Mouse (Mus musculus) liver, adult 2 months (tissue): ENCODE measurements around the gene Il13. TPM values are rescaled to one million over a fixed set of nuclear protein-coding genes. Genes with fewer than 3 reads are reported as not detected.
A peak's percentile ranks its signal among the peaks of the same experiment; 100 is the strongest.

Source experiments
- DNase-seq: peaks from one replicate; pipeline ENCODE4 v3.0.0-alpha.2; 2011; ENCODE audit warnings: low read depth, low spot score; ENCODE audit errors: extremely low read depth
- H3K27ac ChIP-seq: fragments of 200-500 bp; replicated peaks from 2 replicates; pipeline ENCODE4 v1.5.1; 2012; ENCODE audit warnings: low read depth, mild to moderate bottlenecking, control low read depth, inconsistent platforms, low read length; ENCODE audit not compliant: insufficient read depth
- H3K27me3 ChIP-seq: fragments of 200-500 bp; 2 replicates; pipeline ENCODE4 v1.6.1; 2012; ENCODE audit warnings: mild to moderate bottlenecking, moderate library complexity, low read length, inconsistent platforms; ENCODE audit not compliant: control insufficient read depth, insufficient read depth
- H3K36me3 ChIP-seq: fragments of 200-500 bp; 2 replicates; pipeline ENCODE4 v1.6.1; 2012; ENCODE audit warnings: low read length, inconsistent platforms; ENCODE audit not compliant: control insufficient read depth, insufficient read depth
- H3K4me1 ChIP-seq: fragments of 200-500 bp; 2 replicates; pipeline ENCODE4 v1.6.1; 2011; ENCODE audit warnings: low read length; ENCODE audit not compliant: control insufficient read depth, insufficient read depth
- H3K4me3 ChIP-seq: fragments of 200-500 bp; 2 replicates; pipeline ENCODE4 v1.5.1; 2011; ENCODE audit warnings: low read depth, mild to moderate bottlenecking, control low read depth, low read length, moderate library complexity; ENCODE audit not compliant: insufficient read depth
- H3K79me2 ChIP-seq: fragments of 200-500 bp; 2 replicates; pipeline ENCODE4 v1.6.1; 2012; ENCODE audit warnings: inconsistent platforms, mild to moderate bottlenecking, low read length, moderate library complexity; ENCODE audit not compliant: control insufficient read depth, insufficient read depth
- H3K9ac ChIP-seq: fragments of 200-500 bp; 2 replicates; pipeline ENCODE4 v1.6.1; 2012; ENCODE audit warnings: low read depth, mild to moderate bottlenecking, control low read depth, inconsistent platforms, low read length
- CTCF ChIP-seq: fragments of 200-500 bp; IDR thresholded peaks from 2 replicates; pipeline ENCODE4 v1.5.1; 2011; ENCODE audit warnings: low read depth, low read length, control low read depth
- POLR2A ChIP-seq: fragments of 200-500 bp; IDR thresholded peaks from 2 replicates; pipeline ENCODE4 v1.6.1; 2011; ENCODE audit warnings: low read length, control low read depth; ENCODE audit not compliant: insufficient read depth; ENCODE audit errors: extremely low read depth
- WGBS: fragments of 180-500 bp; shearing (Covaris S2); methylation state at CpG from one replicate; pipeline ENCODE4 v1.1.7; 2018; 5-methylcytosine and 5-hydroxymethylcytosine counted together
- polyA plus RNA-seq: library from polyadenylated mRNA; depleted of rRNA; stranded (reverse); fragments of >200 nt; gene quantifications from 2 replicates; pipeline ENCODE4 v1.2.3, GENCODE M21; 2012
- total RNA-seq: library from RNA; depleted of rRNA; stranded (reverse); fragments of >200 nt; gene quantifications from 2 replicates; pipeline ENCODE4 v1.2.3, GENCODE M21; 2014

Gene Il13
- total and polyA plus RNA-seq, 2 experiments: not detected

- Histone ChIP-seq H3K9ac (no peak overlapping the region), H3K27me3 (peaks cover 10% of the 10 kb centered on the region), H3K36me3 (no peaks in the 10 kb centered on the region), H3K27ac (no peak overlapping the region), H3K4me1 (no peaks in the 10 kb centered on the region), H3K79me2 (no peaks in the 10 kb centered on the region), H3K4me3 (no peak overlapping the region)
- TF ChIP-seq CTCF (no peak), POLR2A (no peak)
- no peak for DNase-seq
- WGBS: 44% methylated on average over 21 of the region's 21 CpGs
Observed at GRCm38 (mm10) chr11:53637046-53637802, 2.7 kb upstream of the Il13 start.

- Histone ChIP-seq H3K27me3 (peaks cover 10% of the 10 kb centered on the region), H3K27ac (no peak overlapping the region), H3K79me2 (no peaks in the 10 kb centered on the region), H3K4me1 (no peaks in the 10 kb centered on the region), H3K36me3 (no peaks in the 10 kb centered on the region), H3K9ac (no peak overlapping the region), H3K4me3 (peak overlapping the region; percentile 5; the same call in 1 of the 2 replicates)
- 6% methylated on average over 40 of the region's 40 CpGs for WGBS
- TF ChIP-seq POLR2A (no peak), CTCF (no peak)
- DNase-seq: no peak
Observed at GRCm38 (mm10) chr11:53636183-53636646, 1.7 kb upstream of the Il13 start.

- Histone ChIP-seq H3K27me3 (peaks cover 10% of the 10 kb centered on the region), H3K79me2 (no peaks in the 10 kb centered on the region), H3K36me3 (no peaks in the 10 kb centered on the region), H3K4me3 (no peak overlapping the region), H3K27ac (no peak overlapping the region), H3K4me1 (no peaks in the 10 kb centered on the region), H3K9ac (no peak overlapping the region)
- TF ChIP-seq CTCF: no peak
- no peak for TF ChIP-seq POLR2A
- WGBS: 64% methylated on average over 9 of the region's 9 CpGs
- DNase-seq: no peak
Observed at GRCm38 (mm10) chr11:53635590-53636182, 1.2 kb upstream of the Il13 start.

- 88% methylated on average over 7 of the region's 7 CpGs for WGBS
Observed at GRCm38 (mm10) chr11:53633644-53634043, 858 bp downstream of the Il13 start.

GRCm38 (mm10) chr11:53632122-53632733 lies 2.3 kb downstream of the Il13 start:
- no peak for DNase-seq
- TF ChIP-seq POLR2A (no peak), CTCF (no peak)
- WGBS: 79% methylated on average over 14 of the region's 14 CpGs
- Histone ChIP-seq H3K4me3 (no peak overlapping the region), H3K36me3 (no peaks in the 10 kb centered on the region), H3K4me1 (no peaks in the 10 kb centered on the region), H3K27ac (no peak overlapping the region), H3K9ac (no peak overlapping the region), H3K27me3 (peaks cover 10% of the 10 kb centered on the region), H3K79me2 (no peaks in the 10 kb centered on the region)

More at GRCm38 (mm10) chr11:53633644-53634043, 858 bp downstream of the Il13 start:
- no peaks in the 10 kb centered on the region for H3K4me1 ChIP-seq
- no peak overlapping the region for H3K9ac ChIP-seq
- peaks cover 10% of the 10 kb centered on the region for H3K27me3 ChIP-seq
- H3K27ac ChIP-seq: no peak overlapping the region
- no peaks in the 10 kb centered on the region for H3K79me2 ChIP-seq
- no peaks in the 10 kb centered on the region for H3K36me3 ChIP-seq
- DNase-seq: no peak
- H3K4me3 ChIP-seq: no peak overlapping the region
- TF ChIP-seq CTCF: no peak
- no peak for TF ChIP-seq POLR2A

- H3K27ac ChIP-seq: no peak overlapping the region
Observed at GRCm38 (mm10) chr11:53627859-53628258, 6.6 kb downstream of the Il13 start.

More at GRCm38 (mm10) chr11:53627859-53628258, 6.6 kb downstream of the Il13 start:
- no peaks in the 10 kb centered on the region for H3K36me3 ChIP-seq
- H3K27me3 ChIP-seq: no peaks in the 10 kb centered on the region
- 29% methylated on average over 1 of the region's 1 CpGs for WGBS
- peak; percentile 48 for DNase-seq
- H3K4me1 ChIP-seq: no peaks in the 10 kb centered on the region
- no peak overlapping the region for H3K4me3 ChIP-seq
- H3K79me2 ChIP-seq: no peaks in the 10 kb centered on the region
- no peak overlapping the region for H3K9ac ChIP-seq
- TF ChIP-seq CTCF (peak; percentile 57), POLR2A (no peak)
